Mouse (Mus musculus) liver, adult 2 months (tissue): ENCODE results near the gene 1600014C23Rik.

Experiments
- CTCF ChIP-seq: fragments of 200-500 bp; IDR thresholded peaks from 2 replicates; pipeline ENCODE4 v1.5.1; 2011; ENCODE audit warnings: low read depth, low read length, control low read depth
- POLR2A ChIP-seq: fragments of 200-500 bp; IDR thresholded peaks from 2 replicates; pipeline ENCODE4 v1.6.1; 2011; ENCODE audit warnings: low read length, control low read depth; ENCODE audit not compliant: insufficient read depth; ENCODE audit errors: extremely low read depth

- TF ChIP-seq POLR2A (no peak), CTCF (no peak)
Observed at GRCm38 (mm10) chr17:45702254-45702653, 31.4 kb downstream of the 1600014C23Rik start.
